Mouse (Mus musculus) heart, postnatal 0 days (tissue): ENCODE results near the gene Hrct1.
A peak's percentile ranks its signal among the peaks of the same experiment; 100 is the strongest.

Source experiments
- CTCF ChIP-seq: IDR thresholded peaks from 2 replicates; pipeline ENCODE4 v1.5.1; 2016; ENCODE audit warnings: antibody characterized with exemption, control low read depth, low read depth
- EP300 ChIP-seq: IDR thresholded peaks from 2 replicates; pipeline ENCODE4 v1.6.1; 2016; ENCODE audit warnings: antibody characterized with exemption, low read depth

- TF ChIP-seq CTCF (peak; percentile 41), EP300 (no peak)
Observed at GRCm38 (mm10) chr4:43760460-43760859, 33.5 kb downstream of the Hrct1 start.
